Mouse (Mus musculus): Measurements from ENCODE around the gene Stra6. TPM values are rescaled to one million over a fixed set of nuclear protein-coding genes. Genes with fewer than 3 reads are reported as not detected.

Stra6 gene
- polyA plus RNA-seq, 1 experiment from 2014 or later = 24.1 TPM

GRCm38 (mm10) chr9:58196610-58197567, 133.3 kb downstream of the Stra6 start:
- Histone ChIP-seq H3K4me3 (ENCODE audit: low read length) (peak overlapping the region; percentile 24), H3K9ac (replicated peaks; ENCODE audit: low read length) (no peak overlapping the region)

GRCm38 (mm10) chr9:58197781-58198701, 134.5 kb downstream of the Stra6 start:
- no peak overlapping the region; the same call in 1 of the 2 replicates for H3K9ac ChIP-seq (replicated peaks; ENCODE audit: low read length)

More at GRCm38 (mm10) chr9:58196610-58197567, 133.3 kb downstream of the Stra6 start:
- WGBS = 7% methylated on average over 46 of the region's 46 CpGs
- H3K4me2 ChIP-seq (replicated peaks; ENCODE audit: low read depth, low read length) = peak overlapping the region; percentile 41
- no peak overlapping the region for H3K27ac ChIP-seq (ENCODE audit: low read length)
- H3K4me1 ChIP-seq (ENCODE audit: insufficient read depth, low read length) = peaks cover 46% of the 10 kb centered on the region
- no peak for ATAC-seq (ENCODE audit: low FRiP score, low TSS enrichment)
- peaks cover 80% of the 10 kb centered on the region for H3K27me3 ChIP-seq (ENCODE audit: insufficient read depth, low read length)
- no peaks in the 10 kb centered on the region for H3K9me3 ChIP-seq (ENCODE audit: low read length)
- no peaks in the 10 kb centered on the region for H3K36me3 ChIP-seq (ENCODE audit: insufficient read depth, low read length)

GRCm38 (mm10) chr9:58198801-58199371, 135.3 kb downstream of the Stra6 start:
- Histone ChIP-seq H3K27ac (ENCODE audit: low read length) (no peak overlapping the region), H3K4me1 (ENCODE audit: insufficient read depth, low read length) (peaks cover 50% of the 10 kb centered on the region), H3K27me3 (ENCODE audit: insufficient read depth, low read length) (peaks cover 99% of the 10 kb centered on the region), H3K9me3 (ENCODE audit: low read length) (no peaks in the 10 kb centered on the region), H3K36me3 (ENCODE audit: insufficient read depth, low read length) (no peaks in the 10 kb centered on the region), H3K9ac (replicated peaks; ENCODE audit: low read length) (no peak overlapping the region), H3K4me2 (replicated peaks; ENCODE audit: low read depth, low read length) (peak overlapping the region; percentile 50), H3K4me3 (ENCODE audit: low read length) (peak overlapping the region; percentile 30)
- ATAC-seq (ENCODE audit: low FRiP score, low TSS enrichment) = no peak
- 2% methylated on average over 38 of the region's 38 CpGs for WGBS

More at GRCm38 (mm10) chr9:58197781-58198701, 134.5 kb downstream of the Stra6 start:
- no peak overlapping the region for H3K27ac ChIP-seq (ENCODE audit: low read length)
- peaks cover 50% of the 10 kb centered on the region for H3K4me1 ChIP-seq (ENCODE audit: insufficient read depth, low read length)
- no peaks in the 10 kb centered on the region for H3K36me3 ChIP-seq (ENCODE audit: insufficient read depth, low read length)
- 2% methylated on average over 58 of the region's 58 CpGs for WGBS
- 0 out of 2 replicates have a peak, but pooled peaks have one; percentile 37 for ATAC-seq (ENCODE audit: low FRiP score, low TSS enrichment)
- H3K4me3 ChIP-seq (ENCODE audit: low read length) = peak overlapping the region; percentile 24
- H3K27me3 ChIP-seq (ENCODE audit: insufficient read depth, low read length) = peaks cover 91% of the 10 kb centered on the region
- H3K9me3 ChIP-seq (ENCODE audit: low read length) = no peaks in the 10 kb centered on the region
- peak overlapping the region; percentile 45 for H3K4me2 ChIP-seq (replicated peaks; ENCODE audit: low read depth, low read length)

- H3K9ac ChIP-seq (replicated peaks; ENCODE audit: low read length) = no peak overlapping the region
- peak overlapping the region; percentile 30 for H3K4me3 ChIP-seq (ENCODE audit: low read length)
- peaks cover 50% of the 10 kb centered on the region for H3K4me1 ChIP-seq (ENCODE audit: insufficient read depth, low read length)
- peaks cover 92% of the 10 kb centered on the region for H3K27me3 ChIP-seq (ENCODE audit: insufficient read depth, low read length)
- no peaks in the 10 kb centered on the region for H3K36me3 ChIP-seq (ENCODE audit: insufficient read depth, low read length)
- no peak for ATAC-seq (ENCODE audit: low FRiP score, low TSS enrichment)
- H3K9me3 ChIP-seq (ENCODE audit: low read length) = no peaks in the 10 kb centered on the region
- no peak overlapping the region for H3K27ac ChIP-seq (ENCODE audit: low read length)
- peak overlapping the region; percentile 50 for H3K4me2 ChIP-seq (replicated peaks; ENCODE audit: low read depth, low read length)
- 2% methylated on average over 41 of the region's 41 CpGs for WGBS
Measured at GRCm38 (mm10) chr9:58199381-58200269, 136.0 kb downstream of the Stra6 start.

- Histone ChIP-seq H3K27ac (ENCODE audit: low read length) (no peak overlapping the region), H3K4me1 (ENCODE audit: insufficient read depth, low read length) (peaks cover 50% of the 10 kb centered on the region), H3K9me3 (ENCODE audit: low read length) (no peaks in the 10 kb centered on the region), H3K9ac (replicated peaks; ENCODE audit: low read length) (no peak overlapping the region), H3K27me3 (ENCODE audit: insufficient read depth, low read length) (peaks cover 83% of the 10 kb centered on the region), H3K4me3 (ENCODE audit: low read length) (no peak overlapping the region), H3K36me3 (ENCODE audit: insufficient read depth, low read length) (no peaks in the 10 kb centered on the region), H3K4me2 (replicated peaks; ENCODE audit: low read depth, low read length) (no peak overlapping the region)
- ATAC-seq (ENCODE audit: low FRiP score, low TSS enrichment) = no peak
- WGBS = 15% methylated on average over 11 of the region's 11 CpGs
Measured at GRCm38 (mm10) chr9:58200270-58201090, 136.9 kb downstream of the Stra6 start.

GRCm38 (mm10) chr9:58201091-58201842, 137.7 kb downstream of the Stra6 start:
- Histone ChIP-seq H3K27ac (ENCODE audit: low read length) (no peak overlapping the region), H3K4me3 (ENCODE audit: low read length) (peak overlapping the region; percentile 13; the same call in 1 of the 2 replicates), H3K27me3 (ENCODE audit: insufficient read depth, low read length) (peaks cover 76% of the 10 kb centered on the region), H3K4me1 (ENCODE audit: insufficient read depth, low read length) (peaks cover 48% of the 10 kb centered on the region), H3K9me3 (ENCODE audit: low read length) (no peaks in the 10 kb centered on the region), H3K9ac (replicated peaks; ENCODE audit: low read length) (no peak overlapping the region), H3K4me2 (replicated peaks; ENCODE audit: low read depth, low read length) (peak overlapping the region; percentile 17; the same call in 1 of the 2 replicates), H3K36me3 (ENCODE audit: insufficient read depth, low read length) (no peaks in the 10 kb centered on the region)
- no peak for ATAC-seq (ENCODE audit: low FRiP score, low TSS enrichment)
- 2% methylated on average over 24 of the region's 24 CpGs for WGBS

GRCm38 (mm10) chr9:58201861-58202549, 138.4 kb downstream of the Stra6 start:
- Histone ChIP-seq H3K27ac (ENCODE audit: low read length) (no peak overlapping the region), H3K36me3 (ENCODE audit: insufficient read depth, low read length) (no peaks in the 10 kb centered on the region), H3K9me3 (ENCODE audit: low read length) (no peaks in the 10 kb centered on the region), H3K4me1 (ENCODE audit: insufficient read depth, low read length) (peaks cover 41% of the 10 kb centered on the region), H3K4me3 (ENCODE audit: low read length) (peak overlapping the region; percentile 13; the same call in 1 of the 2 replicates), H3K4me2 (replicated peaks; ENCODE audit: low read depth, low read length) (peak overlapping the region; percentile 17; the same call in 1 of the 2 replicates), H3K27me3 (ENCODE audit: insufficient read depth, low read length) (peaks cover 68% of the 10 kb centered on the region), H3K9ac (replicated peaks; ENCODE audit: low read length) (no peak overlapping the region)
- no peak for ATAC-seq (ENCODE audit: low FRiP score, low TSS enrichment)
- WGBS = under 1% methylated on average over 37 of the region's 37 CpGs
